Mouse (Mus musculus): ENCODE results near the gene Faah.

Faah gene

GRCm38 (mm10) chr4:115941242-115941820 lies 76.4 kb downstream of the Faah start:
- no peak for DNase-seq

- no peak for DNase-seq
These were observed 77.0 kb downstream of the Faah start for GRCm38 (mm10) chr4:115940681-115941080.

- DNase-seq = peak; percentile 48
These were observed 78.2 kb downstream of the Faah start, which contains the start of gene Dmbx1 for GRCm38 (mm10) chr4:115939295-115940102. Dmbx1 (minus strand) TSS chr4:115939926.

- DNase-seq = peak; percentile 18
These were observed 79.2 kb downstream of the Faah start for GRCm38 (mm10) chr4:115938276-115939160.

- DNase-seq = no peak
These were observed 80.4 kb downstream of the Faah start for GRCm38 (mm10) chr4:115937061-115937976.

GRCm38 (mm10) chr4:115936646-115937045 lies 81.1 kb downstream of the Faah start:
- DNase-seq = no peak

- peak; percentile 11 for DNase-seq
These were observed 81.7 kb downstream of the Faah start for GRCm38 (mm10) chr4:115935835-115936581.

GRCm38 (mm10) chr4:115931556-115932088 lies 86.1 kb downstream of the Faah start:
- no peak for DNase-seq

- DNase-seq = no peak
These were observed 90.1 kb downstream of the Faah start for GRCm38 (mm10) chr4:115927637-115928036.

- no peak for DNase-seq
These were observed 94.4 kb downstream of the Faah start for GRCm38 (mm10) chr4:115923262-115923880.

- DNase-seq = no peak
These were observed 95.0 kb downstream of the Faah start for GRCm38 (mm10) chr4:115922688-115923087.

- DNase-seq = no peak
These were observed 97.8 kb downstream of the Faah start for GRCm38 (mm10) chr4:115919911-115920310.
